Mouse (Mus musculus): ENCODE results near the gene Clrn2. TPM values are rescaled to one million over a fixed set of nuclear protein-coding genes. Genes with fewer than 3 reads are reported as not detected.

Clrn2 gene
- total RNA-seq (2023; ENCODE audit: inconsistent age): not detected in 4 replicates

DNA sequence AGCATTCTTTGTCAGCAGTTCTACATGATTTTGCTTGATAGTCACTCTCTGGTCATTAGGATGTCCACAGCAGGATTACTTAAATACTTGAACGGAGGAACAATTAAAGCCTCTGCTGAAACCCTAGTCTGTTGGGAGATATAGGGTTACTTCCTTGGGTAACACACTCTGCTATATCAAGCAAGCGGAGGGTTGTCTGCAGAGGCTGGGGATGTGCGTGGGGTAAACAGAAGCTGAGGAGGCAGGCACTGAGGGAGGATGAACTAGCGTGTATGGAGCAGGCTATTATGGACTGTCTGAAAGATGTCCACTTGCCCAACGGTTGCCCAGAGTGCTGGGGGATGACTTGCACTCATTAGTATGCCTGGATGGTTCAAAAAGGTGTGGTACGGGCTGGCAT is at the start of gene Clrn2:
Clrn2 (plus strand) TSS at position 301 of the 400 bp plus-strand sequence.

GRCm38 (mm10) chr5:45449831-45450716 is 3.5 kb upstream of the Clrn2 start, which contains the start of gene Qdpr:
Qdpr (minus strand) TSS chr5:45450236.

GRCm38 (mm10) chr5:45493191-45494092 is 39.9 kb downstream of the Clrn2 start, which contains the start of gene Lap3:
Lap3 (plus strand) TSS chr5:45493374.

Other genes starting within 250 kb of the Clrn2 start
- 32.0 to 40.0 TPM (median 35.3 TPM) in 4 replicates for gene Qdpr, start 3.5 kb upstream of the Clrn2 start, total RNA-seq (2023; ENCODE audit: inconsistent age)
- gene Lap3, start 39.6 kb downstream of the Clrn2 start, total RNA-seq (2023; ENCODE audit: inconsistent age): 12.9 to 21.1 TPM (median 15.8 TPM) in 4 replicates
- gene Med28, start 66.5 kb downstream of the Clrn2 start, total RNA-seq (2023; ENCODE audit: inconsistent age): 87.6 to 102 TPM (median 91.1 TPM) in 4 replicates
- gene Fam184b, start 185.9 kb downstream of the Clrn2 start, total RNA-seq (2023; ENCODE audit: inconsistent age): not detected in 4 replicates
- 1.5 to 2.6 TPM (median 1.7 TPM) in 4 replicates for gene Ncapg, start 216.2 kb downstream of the Clrn2 start, total RNA-seq (2023; ENCODE audit: inconsistent age)